In genomic region chr6:113427397-113427796, GRCm38 (mm10) we compare ENCODE assay signal across 9 mouse cellular contexts. TPM values are rescaled to one million over a fixed set of nuclear protein-coding genes. Genes with fewer than 3 reads are reported as not detected.
DNase-seq lines count a peak whose midpoint lies in the region; ATAC-seq lines count a peak whose summit lies in the region.
"Had no signal": no experiment of that assay in that cellular context is flagged by ENCODE, and none has a peak within 500 bp of the region (broad histone marks: within the 10 kb centered on the region; RNA-seq: fewer than 3 reads in every experiment).

No protein-coding gene starts in this region.

- H3K9ac ChIP-seq in heart, embryonic 16.5 days (ENCODE audit: low read length), result no peak overlapping the region
- H3K9ac ChIP-seq: liver, embryonic 15.5 days had no signal

- H3K27me3 ChIP-seq in heart, embryonic 16.5 days (ENCODE audit: control insufficient read depth, insufficient read depth, low read length), result no peaks in the 10 kb centered on the region
- H3K27me3 ChIP-seq: liver, embryonic 15.5 days had no signal

- no peak overlapping the region for H3K27ac ChIP-seq in heart, embryonic 16.5 days (ENCODE audit: low read length)
- H3K27ac ChIP-seq: liver, embryonic 15.5 days had no signal

- H3K4me2 ChIP-seq in heart, embryonic 16.5 days (ENCODE audit: low read depth, low read length), result no peak overlapping the region
- H3K4me2 ChIP-seq: liver, embryonic 15.5 days had no signal

- no peaks in the 10 kb centered on the region for H3K4me1 ChIP-seq in heart, embryonic 16.5 days (ENCODE audit: control insufficient read depth, insufficient read depth, low read length)

- WGBS in heart, embryonic 16.5 days, result 51% methylated on average over 3 of the region's 3 CpGs

- ATAC-seq in heart, embryonic 16.5 days (replicated peaks; ENCODE audit: extremely low read depth, insufficient read depth, low FRiP score), result 0 out of 2 replicates have a peak, but pooled peaks have one; percentile 10
- peak; percentile 62 for ATAC-seq in neutrophil, adult 5-6 weeks (ENCODE audit: extremely low read depth, insufficient number of reproducible peaks, low FRiP score, poor library complexity, severe bottlenecking)

- peaks cover 4% of the 10 kb centered on the region; the same call in 1 of the 2 replicates for H3K9me3 ChIP-seq in heart, embryonic 16.5 days (replicated peaks; ENCODE audit: control insufficient read depth, low read length)
- H3K9me3 ChIP-seq: liver, embryonic 15.5 days had no signal

- no peak for DNase-seq in heart, adult 18-20 months
- peak; percentile 75 for DNase-seq in 416B (ENCODE audit: low read depth)
- peak; percentile 76 for DNase-seq in NIH3T3 (ENCODE audit: low read depth)
- DNase-seq in kidney, postnatal 10 days, result peak; percentile 67
- no peak for DNase-seq in heart, adult 11 months
- DNase-seq in gastrocnemius, adult 18-20 months (ENCODE audit: low spot score), result no peak

- H3K4me3 ChIP-seq in heart, embryonic 16.5 days (ENCODE audit: low read length), result no peak overlapping the region
- H3K4me3 ChIP-seq: liver, embryonic 15.5 days had no signal

- H3K36me3 ChIP-seq in heart, embryonic 16.5 days (ENCODE audit: control insufficient read depth, insufficient read depth), result no peaks in the 10 kb centered on the region
- H3K36me3 ChIP-seq: liver, embryonic 15.5 days had no signal

RNA-seq across cellular contexts. Expression of gene Cidec, which starts 8.2 kb away (rescaled TPM):
- polyA plus RNA-seq in heart, embryonic 16.5 days (2015; fragmentation: Nextera tagmentation; extraction: Ambion mirVana), result 0.29 TPM in 1 of 2 replicates, not detected in the other
- 10 to 100 TPM in 1 of 2 experiments, 1 to 10 TPM in 1; 6.7 to 53.2 TPM for total RNA-seq in heart, adult 18-20 months (2021)
- total RNA-seq in neutrophil, adult 5-6 weeks (2017), result not detected in 2 replicates
- 10 to 100 TPM in 1 of 2 experiments, 1 to 10 TPM in 1; 9.9 to 17.2 TPM for total RNA-seq in gastrocnemius, adult 18-20 months (2021)
- polyA plus RNA-seq: liver, embryonic 15.5 days had no signal

RNA-seq across cellular contexts. Expression of gene Rpusd3, which starts 8.3 kb away (rescaled TPM):
- 14.2 and 15.0 TPM in 2 replicates for polyA plus RNA-seq in heart, embryonic 16.5 days (2015; fragmentation: Nextera tagmentation; extraction: Ambion mirVana)
- 10 to 100 TPM; 11.3 to 13.0 TPM for total RNA-seq in heart, adult 18-20 months (2021)
- 5.1 and 7.6 TPM in 2 replicates for total RNA-seq in neutrophil, adult 5-6 weeks (2017)
- 10 to 100 TPM in 1 of 2 experiments, 1 to 10 TPM in 1; 9.2 to 11.1 TPM for total RNA-seq in gastrocnemius, adult 18-20 months (2021)

RNA-seq across cellular contexts. Expression of gene Jagn1, which starts 15.0 kb away (rescaled TPM):
- 64.5 and 65.2 TPM in 2 replicates for polyA plus RNA-seq in heart, embryonic 16.5 days (2015; fragmentation: Nextera tagmentation; extraction: Ambion mirVana)
- 10 to 100 TPM; 20.8 to 22.8 TPM for total RNA-seq in heart, adult 18-20 months (2021)
- 6.2 and 7.7 TPM in 2 replicates for total RNA-seq in neutrophil, adult 5-6 weeks (2017)
- total RNA-seq in gastrocnemius, adult 18-20 months (2021), result 10 to 100 TPM; 28.2 to 28.9 TPM

RNA-seq across cellular contexts. Expression of gene Il17re, which starts 30.9 kb away (rescaled TPM):
- polyA plus RNA-seq in heart, embryonic 16.5 days (2015; fragmentation: Nextera tagmentation; extraction: Ambion mirVana), result 1.8 and 3.1 TPM in 2 replicates
- 1 to 10 TPM in 1 of 2 experiments, under 1 TPM in 1; 0.69 to 1.2 TPM for total RNA-seq in heart, adult 18-20 months (2021)
- total RNA-seq in neutrophil, adult 5-6 weeks (2017), result 0.12 and 0.25 TPM in 2 replicates
- total RNA-seq in gastrocnemius, adult 18-20 months (2021), result under 1 TPM; 0.26 to 0.30 TPM

RNA-seq across cellular contexts. Expression of gene Ttll3, which starts 38.3 kb away (rescaled TPM):
- 2.3 and 3.0 TPM in 2 replicates for polyA plus RNA-seq in heart, embryonic 16.5 days (2015; fragmentation: Nextera tagmentation; extraction: Ambion mirVana)
- 1 to 10 TPM in 1 of 2 experiments, under 1 TPM in 1; 0.77 to 1.3 TPM for total RNA-seq in heart, adult 18-20 months (2021)
- 29.3 and 38.9 TPM in 2 replicates for total RNA-seq in neutrophil, adult 5-6 weeks (2017)
- under 1 TPM; 0.52 to 0.82 TPM for total RNA-seq in gastrocnemius, adult 18-20 months (2021)

Comparison
In these comparisons a context has a peak if more than half of its experiments do, and no peak if none do; other contexts are left out.
1. DNase-seq: peak in 416B (single experiment), NIH3T3 (single experiment) and kidney, postnatal 10 days (single experiment); none in heart, adult 18-20 months (0 of 2), heart, adult 11 months (single experiment) and gastrocnemius, adult 18-20 months (single experiment).